Mouse (Mus musculus): ENCODE data around the gene Fgf4. TPM values are rescaled to one million over a fixed set of nuclear protein-coding genes. Genes with fewer than 3 reads are reported as not detected.

Gene Fgf4
- polyA plus RNA-seq, 1 experiment from 2014 or later, result not detected

DNA sequence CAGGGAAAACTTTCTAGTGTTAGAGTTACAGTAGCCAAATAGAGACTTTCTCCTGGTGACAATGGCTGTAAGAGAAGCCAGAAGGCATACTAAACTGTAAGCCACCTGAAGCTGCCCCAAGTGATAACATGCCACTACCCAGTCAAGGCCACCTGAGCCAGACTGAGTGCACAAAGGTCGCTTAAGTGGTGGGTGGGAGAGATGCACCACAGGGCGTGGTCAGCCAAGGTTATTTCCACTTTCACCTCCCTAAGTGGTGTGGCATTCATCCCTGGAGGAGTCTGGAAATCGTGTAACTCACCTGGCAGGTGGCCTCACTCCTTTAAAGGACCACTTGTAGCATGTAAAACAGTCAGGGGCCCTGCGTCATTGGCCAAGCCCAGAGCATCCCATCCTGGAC is 20.0 kb downstream of the Fgf4 start:
- Histone ChIP-seq H3K4me1 (ENCODE audit: control insufficient read depth in 2 of 2, insufficient read depth in 2 of 2, low read length in 2 of 2) (no peaks in the 10 kb centered on the region), H3K27ac (replicated peaks in 1 of 2; ENCODE audit: control insufficient read depth in 1 of 2, insufficient read depth in 1 of 2, low read depth in 2 of 2, low read length in 2 of 2) (no peak overlapping the region), H3K36me3 (ENCODE audit: control insufficient read depth, insufficient read depth, low read length) (no peaks in the 10 kb centered on the region), H3K27me3 (ENCODE audit: control insufficient read depth, insufficient read depth, low read length) (peaks cover 52% of the 10 kb centered on the region), H3K4me3 (ENCODE audit: control insufficient read depth in 1 of 2, insufficient read depth in 1 of 2, low read depth in 1 of 2, low read length in 2 of 2) (no peak overlapping the region), H3K9me3 (ENCODE audit: control insufficient read depth, low read length) (no peaks in the 10 kb centered on the region), H3K4me2 (ENCODE audit: low read length) (no peak overlapping the region), H3K9ac (ENCODE audit: low read length) (no peak overlapping the region)
- 57% methylated on average over 4 of the region's 4 CpGs for WGBS
- ATAC-seq (ENCODE audit: insufficient number of reproducible peaks, insufficient read depth, low FRiP score, low read depth), result no peak

DNA sequence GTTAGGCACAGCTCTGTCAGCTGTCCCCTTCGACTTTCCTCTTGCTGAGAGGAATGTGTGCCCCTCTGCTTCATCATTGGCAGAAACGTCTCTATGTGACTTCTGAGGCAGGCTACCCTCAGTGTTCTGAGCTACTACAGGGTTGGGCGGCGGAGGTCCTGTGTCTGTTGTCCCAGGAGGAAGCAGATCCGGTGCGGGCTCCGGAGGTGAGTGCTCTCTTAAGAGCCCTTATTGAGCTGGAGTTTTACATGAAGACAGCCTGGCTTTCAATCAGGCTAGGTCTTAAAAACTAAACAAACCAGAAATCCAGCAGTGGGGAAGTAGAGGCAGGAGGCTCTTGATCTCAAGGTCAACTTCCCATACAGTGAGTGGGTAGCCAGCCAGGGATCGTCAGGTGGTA is 20.4 kb downstream of the Fgf4 start:
- H3K4me3 ChIP-seq (ENCODE audit: control insufficient read depth in 1 of 2, insufficient read depth in 1 of 2, low read depth in 1 of 2, low read length in 2 of 2), result no peak overlapping the region
- no peak overlapping the region for H3K4me2 ChIP-seq (ENCODE audit: low read length)
- H3K27me3 ChIP-seq (ENCODE audit: control insufficient read depth, insufficient read depth, low read length), result peaks cover 47% of the 10 kb centered on the region
- peaks cover 0 to under 1% of the 10 kb centered on the region in 2 experiments; a peak in 1 of 4 replicates for H3K4me1 ChIP-seq (ENCODE audit: control insufficient read depth in 2 of 2, insufficient read depth in 2 of 2, low read length in 2 of 2)
- no peaks in the 10 kb centered on the region for H3K9me3 ChIP-seq (ENCODE audit: control insufficient read depth, low read length)
- WGBS, result 65% methylated on average over 8 of the region's 8 CpGs
- H3K36me3 ChIP-seq (ENCODE audit: control insufficient read depth, insufficient read depth, low read length), result no peaks in the 10 kb centered on the region
- no peak overlapping the region for H3K27ac ChIP-seq (replicated peaks in 1 of 2; ENCODE audit: control insufficient read depth in 1 of 2, insufficient read depth in 1 of 2, low read depth in 2 of 2, low read length in 2 of 2)
- no peak for ATAC-seq (ENCODE audit: insufficient number of reproducible peaks, insufficient read depth, low FRiP score, low read depth)
- no peak overlapping the region for H3K9ac ChIP-seq (ENCODE audit: low read length)

DNA sequence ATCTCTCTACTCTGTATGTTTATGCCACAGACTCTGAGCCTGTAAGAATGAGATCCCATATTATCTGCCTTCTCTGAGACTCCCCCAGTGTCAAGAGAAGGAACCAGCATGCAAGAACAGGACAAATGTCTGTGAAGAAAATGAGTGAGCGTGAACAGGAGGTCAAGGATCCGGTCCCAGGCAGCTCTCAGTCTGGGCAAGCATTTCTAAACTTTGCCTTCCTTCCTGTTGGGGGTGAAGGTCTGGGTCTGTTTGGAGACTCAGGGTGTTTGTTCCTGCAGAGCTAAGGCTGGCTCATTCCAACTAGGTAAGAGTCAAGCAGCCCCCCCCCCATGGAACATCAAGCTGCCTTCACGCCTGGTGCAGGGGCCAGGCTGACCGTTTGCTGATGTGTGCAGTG is 25.3 kb downstream of the Fgf4 start:
- Histone ChIP-seq H3K9ac (ENCODE audit: low read length) (no peak overlapping the region), H3K9me3 (ENCODE audit: control insufficient read depth, low read length) (no peaks in the 10 kb centered on the region), H3K4me2 (ENCODE audit: low read length) (no peak overlapping the region), H3K27ac (replicated peaks in 1 of 2; ENCODE audit: control insufficient read depth in 1 of 2, insufficient read depth in 1 of 2, low read depth in 2 of 2, low read length in 2 of 2) (no peak overlapping the region), H3K36me3 (ENCODE audit: control insufficient read depth, insufficient read depth, low read length) (no peaks in the 10 kb centered on the region), H3K4me3 (ENCODE audit: control insufficient read depth in 1 of 2, insufficient read depth in 1 of 2, low read depth in 1 of 2, low read length in 2 of 2) (no peak overlapping the region), H3K4me1 (ENCODE audit: control insufficient read depth in 2 of 2, insufficient read depth in 2 of 2, low read length in 2 of 2) (peaks cover 6 to 7% of the 10 kb centered on the region in 2 experiments; a peak in 3 of 4 replicates), H3K27me3 (ENCODE audit: control insufficient read depth, insufficient read depth, low read length) (peaks cover 2% of the 10 kb centered on the region)
- no peak for ATAC-seq (ENCODE audit: insufficient number of reproducible peaks, insufficient read depth, low FRiP score, low read depth)
- 56% methylated on average over 4 of the region's 4 CpGs for WGBS

DNA sequence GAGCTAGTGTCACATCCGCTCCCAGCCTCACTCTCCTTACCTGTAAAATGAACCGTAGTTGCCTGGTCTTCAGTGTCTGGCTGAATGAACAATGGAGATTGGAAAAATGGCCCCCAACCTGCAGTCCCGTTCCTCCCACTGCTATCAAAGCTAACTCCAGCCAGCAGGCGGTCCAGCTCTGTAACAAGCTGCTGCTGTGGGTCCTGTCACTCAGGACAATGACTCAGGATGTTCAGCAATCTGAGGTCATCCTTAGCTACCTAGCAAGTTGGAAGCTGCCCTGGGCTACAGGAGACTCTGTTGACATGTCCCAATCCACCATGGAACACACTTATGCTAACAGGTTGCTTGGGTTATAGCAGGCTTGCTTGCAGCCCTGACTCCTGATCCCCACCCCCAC is 26.0 kb downstream of the Fgf4 start:
- Histone ChIP-seq H3K36me3 (ENCODE audit: control insufficient read depth, insufficient read depth, low read length) (no peaks in the 10 kb centered on the region), H3K27me3 (ENCODE audit: control insufficient read depth, insufficient read depth, low read length) (no peaks in the 10 kb centered on the region; the same call in 1 of the 2 replicates), H3K4me1 (ENCODE audit: control insufficient read depth in 2 of 2, insufficient read depth in 2 of 2, low read length in 2 of 2) (peaks cover 6 to 7% of the 10 kb centered on the region in 2 experiments; a peak in 3 of 4 replicates), H3K9ac (ENCODE audit: low read length) (no peak overlapping the region), H3K4me2 (ENCODE audit: low read length) (no peak overlapping the region), H3K9me3 (ENCODE audit: control insufficient read depth, low read length) (no peaks in the 10 kb centered on the region), H3K4me3 (ENCODE audit: control insufficient read depth in 1 of 2, insufficient read depth in 1 of 2, low read depth in 1 of 2, low read length in 2 of 2) (no peak overlapping the region), H3K27ac (replicated peaks in 1 of 2; ENCODE audit: control insufficient read depth in 1 of 2, insufficient read depth in 1 of 2, low read depth in 2 of 2, low read length in 2 of 2) (no peak overlapping the region)
- 70% methylated on average over 4 of the region's 4 CpGs for WGBS
- no peak for ATAC-seq (ENCODE audit: insufficient number of reproducible peaks, insufficient read depth, low FRiP score, low read depth)

DNA sequence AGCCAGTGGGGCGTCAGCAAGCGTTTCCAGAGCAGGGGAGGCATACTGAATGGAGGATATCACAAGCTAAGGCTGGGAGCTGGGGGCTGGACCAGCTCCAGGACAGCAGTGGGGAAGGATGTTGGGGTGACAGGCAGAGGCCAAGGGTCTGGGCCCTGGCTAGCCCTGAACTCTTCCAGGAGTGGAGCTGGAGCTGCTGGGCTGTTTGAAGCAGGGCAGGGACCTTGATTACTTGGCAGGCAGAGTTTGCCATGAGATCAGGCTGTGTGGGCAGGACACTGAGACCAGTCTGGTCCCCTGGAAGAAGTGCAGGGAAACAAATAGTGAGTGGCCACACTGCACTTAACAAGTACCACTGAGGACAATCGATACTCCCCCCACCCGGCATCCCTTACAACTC is 27.1 kb downstream of the Fgf4 start:
- Histone ChIP-seq H3K27ac (replicated peaks in 1 of 2; ENCODE audit: control insufficient read depth in 1 of 2, insufficient read depth in 1 of 2, low read depth in 2 of 2, low read length in 2 of 2) (no peak overlapping the region), H3K27me3 (ENCODE audit: control insufficient read depth, insufficient read depth, low read length) (no peaks in the 10 kb centered on the region), H3K4me1 (ENCODE audit: control insufficient read depth in 2 of 2, insufficient read depth in 2 of 2, low read length in 2 of 2) (peaks cover 6 to 7% of the 10 kb centered on the region in 2 experiments; a peak in 3 of 4 replicates), H3K4me3 (ENCODE audit: control insufficient read depth in 1 of 2, insufficient read depth in 1 of 2, low read depth in 1 of 2, low read length in 2 of 2) (no peak overlapping the region), H3K36me3 (ENCODE audit: control insufficient read depth, insufficient read depth, low read length) (no peaks in the 10 kb centered on the region), H3K9ac (ENCODE audit: low read length) (no peak overlapping the region; the same call in 1 of the 2 replicates), H3K9me3 (ENCODE audit: control insufficient read depth, low read length) (no peaks in the 10 kb centered on the region), H3K4me2 (ENCODE audit: low read length) (no peak overlapping the region)
- ATAC-seq (ENCODE audit: insufficient number of reproducible peaks, insufficient read depth, low FRiP score, low read depth), result no peak
- WGBS, result 77% methylated on average over 4 of the region's 4 CpGs

DNA sequence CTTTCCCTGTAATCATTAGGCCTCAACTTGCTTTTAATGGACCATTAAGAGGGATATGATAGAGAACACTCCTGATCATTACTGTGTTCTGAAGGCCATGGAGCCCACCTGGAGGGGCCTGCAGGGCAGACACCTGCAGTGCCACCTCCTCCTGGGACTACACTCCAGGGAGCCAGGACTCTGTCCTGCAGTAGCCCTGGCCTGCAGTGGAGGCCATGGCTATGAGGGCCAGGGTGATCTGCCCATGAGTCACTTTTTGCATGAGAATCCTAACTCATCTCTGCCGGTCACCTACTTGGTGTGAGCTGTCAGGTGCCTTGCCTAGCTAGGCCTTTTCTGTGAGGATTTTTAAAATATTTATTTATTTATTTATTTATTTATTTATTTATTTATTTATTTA is 31.2 kb downstream of the Fgf4 start:
- Histone ChIP-seq H3K9me3 (ENCODE audit: control insufficient read depth, low read length) (no peaks in the 10 kb centered on the region), H3K4me3 (ENCODE audit: control insufficient read depth in 1 of 2, insufficient read depth in 1 of 2, low read depth in 1 of 2, low read length in 2 of 2) (no peak overlapping the region), H3K4me2 (ENCODE audit: low read length) (no peak overlapping the region), H3K4me1 (ENCODE audit: control insufficient read depth in 2 of 2, insufficient read depth in 2 of 2, low read length in 2 of 2) (peaks cover 3 to 9% of the 10 kb centered on the region in 2 experiments; a peak in 3 of 4 replicates), H3K9ac (ENCODE audit: low read length) (no peak overlapping the region), H3K36me3 (ENCODE audit: control insufficient read depth, insufficient read depth, low read length) (no peaks in the 10 kb centered on the region), H3K27me3 (ENCODE audit: control insufficient read depth, insufficient read depth, low read length) (no peaks in the 10 kb centered on the region), H3K27ac (replicated peaks in 1 of 2; ENCODE audit: control insufficient read depth in 1 of 2, insufficient read depth in 1 of 2, low read depth in 2 of 2, low read length in 2 of 2) (no peak overlapping the region)
- ATAC-seq (ENCODE audit: insufficient number of reproducible peaks, insufficient read depth, low FRiP score, low read depth), result no peak
- WGBS, result 100% methylated on average over 1 of the region's 1 CpGs

DNA sequence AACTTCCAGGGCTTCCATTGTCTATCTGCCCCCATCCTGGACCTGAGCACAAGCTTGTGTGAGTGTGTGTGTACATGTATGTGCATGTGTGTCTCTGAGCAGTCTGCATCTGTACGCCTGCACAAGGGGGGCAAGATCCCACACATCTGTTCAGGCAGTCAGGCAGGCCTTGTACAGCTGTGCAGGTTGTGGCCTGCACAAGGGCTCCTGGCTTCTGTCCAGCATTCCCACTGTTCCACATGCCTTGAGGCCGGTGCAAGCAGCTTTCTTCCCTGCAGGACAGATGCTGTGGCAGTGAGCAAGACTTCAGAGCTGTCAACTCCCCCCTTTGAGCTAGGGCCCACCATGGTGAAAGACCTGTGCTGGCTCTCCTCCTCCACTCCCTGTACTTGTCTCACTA is 35.9 kb downstream of the Fgf4 start:
- Histone ChIP-seq H3K36me3 (ENCODE audit: control insufficient read depth, insufficient read depth, low read length) (no peaks in the 10 kb centered on the region), H3K9ac (ENCODE audit: low read length) (no peak overlapping the region), H3K27me3 (ENCODE audit: control insufficient read depth, insufficient read depth, low read length) (0 out of 2 replicates have a peak, but pooled peaks cover 2% of the 10 kb centered on the region), H3K4me1 (ENCODE audit: control insufficient read depth in 2 of 2, insufficient read depth in 2 of 2, low read length in 2 of 2) (peaks cover 7 to 10% of the 10 kb centered on the region in 2 experiments; a peak in 3 of 4 replicates), H3K9me3 (ENCODE audit: control insufficient read depth, low read length) (no peaks in the 10 kb centered on the region), H3K27ac (replicated peaks in 1 of 2; ENCODE audit: control insufficient read depth in 1 of 2, insufficient read depth in 1 of 2, low read depth in 2 of 2, low read length in 2 of 2) (no peak overlapping the region), H3K4me2 (ENCODE audit: low read length) (no peak overlapping the region), H3K4me3 (ENCODE audit: control insufficient read depth in 1 of 2, insufficient read depth in 1 of 2, low read depth in 1 of 2, low read length in 2 of 2) (no peak overlapping the region)
- 30% methylated on average over 2 of the region's 2 CpGs for WGBS
- ATAC-seq (ENCODE audit: insufficient number of reproducible peaks, insufficient read depth, low FRiP score, low read depth), result no peak

DNA sequence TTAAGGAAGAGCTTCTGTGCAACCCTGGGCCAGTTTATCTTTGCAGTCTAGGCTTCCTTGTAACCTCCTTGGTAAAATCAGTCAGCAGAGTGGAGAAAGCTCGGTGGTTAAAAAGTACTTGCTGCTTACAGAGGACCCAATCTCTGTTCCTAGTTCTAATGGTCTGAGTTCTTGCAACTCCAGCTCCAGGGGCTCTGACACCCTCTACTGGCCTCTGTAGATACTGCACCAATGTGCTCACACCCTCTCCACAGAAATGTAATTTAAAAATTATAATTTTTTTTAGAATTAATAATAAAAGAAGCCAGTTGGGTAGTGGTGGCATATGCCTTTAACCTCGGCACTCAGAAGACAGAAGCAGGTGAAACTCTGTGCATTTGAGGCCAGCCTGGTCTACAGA is 40.5 kb downstream of the Fgf4 start:
- ATAC-seq (ENCODE audit: insufficient number of reproducible peaks, insufficient read depth, low FRiP score, low read depth), result no peak
- H3K4me1 ChIP-seq (ENCODE audit: control insufficient read depth in 2 of 2, insufficient read depth in 2 of 2, low read length in 2 of 2), result peaks cover 10% of the 10 kb centered on the region in 2 experiments; a peak in 3 of 4 replicates
- 77% methylated on average over 2 of the region's 2 CpGs for WGBS
- H3K4me2 ChIP-seq (ENCODE audit: low read length), result no peak overlapping the region
- no peaks in the 10 kb centered on the region for H3K36me3 ChIP-seq (ENCODE audit: control insufficient read depth, insufficient read depth, low read length)
- H3K9ac ChIP-seq (ENCODE audit: low read length), result no peak overlapping the region
- no peak overlapping the region for H3K27ac ChIP-seq (replicated peaks in 1 of 2; ENCODE audit: control insufficient read depth in 1 of 2, insufficient read depth in 1 of 2, low read depth in 2 of 2, low read length in 2 of 2)
- H3K9me3 ChIP-seq (ENCODE audit: control insufficient read depth, low read length), result no peaks in the 10 kb centered on the region
- no peak overlapping the region for H3K4me3 ChIP-seq (ENCODE audit: control insufficient read depth in 1 of 2, insufficient read depth in 1 of 2, low read depth in 1 of 2, low read length in 2 of 2)
- peaks cover 26% of the 10 kb centered on the region for H3K27me3 ChIP-seq (ENCODE audit: control insufficient read depth, insufficient read depth, low read length)
